Mouse (Mus musculus): ENCODE measurements around the gene Gm9844. TPM values are rescaled to one million over a fixed set of nuclear protein-coding genes. Genes with fewer than 3 reads are reported as not detected.

The Gm9844 gene
- total and polyA plus RNA-seq, 2 experiments from 2014 or later, result 0.65 to 6.7 TPM

- no peak for DNase-seq (ENCODE audit: low spot score)
- no peak within 1 kb of the TSS for H3K9ac ChIP-seq (replicated peaks; ENCODE audit: low read depth, low read length)
- no peaks in the 10 kb centered on the region for H3K36me3 ChIP-seq (replicated peaks; ENCODE audit: control insufficient read depth, insufficient read depth, low read length)
- H3K4me1 ChIP-seq (ENCODE audit: control insufficient read depth, insufficient read depth), result no peaks in the 10 kb centered on the region
- peaks cover 13% of the 10 kb centered on the region; the same call in 1 of the 2 replicates for H3K27me3 ChIP-seq (ENCODE audit: control insufficient read depth, insufficient read depth, low read length)
- H3K9me3 ChIP-seq (replicated peaks; ENCODE audit: control insufficient read depth, low read length), result no peaks in the 10 kb centered on the region
- no peak for ATAC-seq (ENCODE audit: insufficient read depth, low read depth)
- no peak within 1 kb of the TSS for H3K27ac ChIP-seq (ENCODE audit: low read depth)
- H3K4me2 ChIP-seq (ENCODE audit: low read depth, low read length), result no peak within 1 kb of the TSS
- TF ChIP-seq EP300 (IDR thresholded peaks at IDR 0.05; ENCODE audit: low read depth), result no peak
- WGBS, result 45% methylated on average over 41 of the region's 41 CpGs
- H3K4me3 ChIP-seq (ENCODE audit: low read depth, low read length), result no peak within 1 kb of the TSS
Measured at GRCm38 (mm10) chr7:24869532-24870165, 7.6 kb downstream of the Gm9844 start, which contains the start of the genes Lypd4 and Dmrtc2. Lypd4 (minus strand) TSS chr7:24869941. Dmrtc2 (plus strand) TSS chr7:24870057.

- ATAC-seq (ENCODE audit: insufficient read depth, low read depth), result no peak
- 77% methylated on average over 3 of the region's 3 CpGs for WGBS
- no peak overlapping the region for H3K9ac ChIP-seq (replicated peaks; ENCODE audit: low read depth, low read length)
- H3K4me2 ChIP-seq (ENCODE audit: low read depth, low read length), result no peak overlapping the region
- no peak overlapping the region for H3K4me3 ChIP-seq (ENCODE audit: low read depth, low read length)
- no peaks in the 10 kb centered on the region for H3K27me3 ChIP-seq (ENCODE audit: control insufficient read depth, insufficient read depth, low read length)
- no peak for DNase-seq (ENCODE audit: low spot score)
- no peaks in the 10 kb centered on the region for H3K9me3 ChIP-seq (replicated peaks; ENCODE audit: control insufficient read depth, low read length)
- TF ChIP-seq CTCF (IDR thresholded peaks at IDR 0.05; ENCODE audit: low read depth), result no peak
- no peak for TF ChIP-seq EP300 (IDR thresholded peaks at IDR 0.05; ENCODE audit: low read depth)
- no peaks in the 10 kb centered on the region for H3K4me1 ChIP-seq (ENCODE audit: control insufficient read depth, insufficient read depth)
- H3K27ac ChIP-seq (ENCODE audit: low read depth), result no peak overlapping the region
- no peaks in the 10 kb centered on the region for H3K36me3 ChIP-seq (replicated peaks; ENCODE audit: control insufficient read depth, insufficient read depth, low read length)
Measured at GRCm38 (mm10) chr7:24877588-24877987, 15.6 kb downstream of the Gm9844 start.

- no peak for TF ChIP-seq EP300 (IDR thresholded peaks at IDR 0.05; ENCODE audit: low read depth)
- Histone ChIP-seq H3K9me3 (replicated peaks; ENCODE audit: control insufficient read depth, low read length) (no peaks in the 10 kb centered on the region), H3K4me2 (ENCODE audit: low read depth, low read length) (no peak overlapping the region), H3K4me3 (ENCODE audit: low read depth, low read length) (no peak overlapping the region), H3K9ac (replicated peaks; ENCODE audit: low read depth, low read length) (no peak overlapping the region), H3K4me1 (ENCODE audit: control insufficient read depth, insufficient read depth) (no peaks in the 10 kb centered on the region), H3K27ac (ENCODE audit: low read depth) (no peak overlapping the region), H3K27me3 (ENCODE audit: control insufficient read depth, insufficient read depth, low read length) (no peaks in the 10 kb centered on the region), H3K36me3 (replicated peaks; ENCODE audit: control insufficient read depth, insufficient read depth, low read length) (no peaks in the 10 kb centered on the region)
- DNase-seq (ENCODE audit: low spot score) (no peak), ATAC-seq (ENCODE audit: insufficient read depth, low read depth) (no peak)
- WGBS, result 36% methylated on average over 2 of the region's 2 CpGs
Measured at GRCm38 (mm10) chr7:24879620-24880019, 17.6 kb downstream of the Gm9844 start.

- WGBS, result 87% methylated on average over 9 of the region's 9 CpGs
- no peak for DNase-seq (ENCODE audit: low spot score)
- peaks cover 17% of the 10 kb centered on the region for H3K36me3 ChIP-seq (replicated peaks; ENCODE audit: control insufficient read depth, insufficient read depth, low read length)
- H3K27ac ChIP-seq (ENCODE audit: low read depth), result no peak overlapping the region
- ATAC-seq (ENCODE audit: insufficient read depth, low read depth), result no peak
- H3K4me2 ChIP-seq (ENCODE audit: low read depth, low read length), result no peak overlapping the region
- H3K4me3 ChIP-seq (ENCODE audit: low read depth, low read length), result no peak overlapping the region
- H3K9me3 ChIP-seq (replicated peaks; ENCODE audit: control insufficient read depth, low read length), result no peaks in the 10 kb centered on the region
- H3K27me3 ChIP-seq (ENCODE audit: control insufficient read depth, insufficient read depth, low read length), result no peaks in the 10 kb centered on the region
- TF ChIP-seq EP300 (IDR thresholded peaks at IDR 0.05; ENCODE audit: low read depth) (no peak), CTCF (IDR thresholded peaks at IDR 0.05; ENCODE audit: low read depth) (no peak)
- no peak overlapping the region for H3K9ac ChIP-seq (replicated peaks; ENCODE audit: low read depth, low read length)
- peaks cover 16% of the 10 kb centered on the region for H3K4me1 ChIP-seq (ENCODE audit: control insufficient read depth, insufficient read depth)
Measured at GRCm38 (mm10) chr7:24882416-24883199, 20.6 kb downstream of the Gm9844 start.

- TF ChIP-seq EP300 (IDR thresholded peaks at IDR 0.05; ENCODE audit: low read depth) (peak; percentile 99), CTCF (IDR thresholded peaks at IDR 0.05; ENCODE audit: low read depth) (peak; percentile 62)
- peaks cover 31% of the 10 kb centered on the region for H3K36me3 ChIP-seq (replicated peaks; ENCODE audit: control insufficient read depth, insufficient read depth, low read length)
- peak within 1 kb of the TSS; percentile 91 for H3K4me3 ChIP-seq (ENCODE audit: low read depth, low read length)
- peak; percentile 100 for DNase-seq (ENCODE audit: low spot score)
- H3K27me3 ChIP-seq (ENCODE audit: control insufficient read depth, insufficient read depth, low read length), result no peaks in the 10 kb centered on the region
- WGBS, result under 1% methylated on average over 57 of the region's 57 CpGs
- ATAC-seq (ENCODE audit: insufficient read depth, low read depth), result peak; percentile 92
- H3K4me2 ChIP-seq (ENCODE audit: low read depth, low read length), result peak within 1 kb of the TSS; percentile 67
- no peaks in the 10 kb centered on the region for H3K9me3 ChIP-seq (replicated peaks; ENCODE audit: control insufficient read depth, low read length)
- H3K9ac ChIP-seq (replicated peaks; ENCODE audit: low read depth, low read length), result peak within 1 kb of the TSS; percentile 99
- H3K4me1 ChIP-seq (ENCODE audit: control insufficient read depth, insufficient read depth), result peaks cover 16% of the 10 kb centered on the region
- peak within 1 kb of the TSS; percentile 92 for H3K27ac ChIP-seq (ENCODE audit: low read depth)
Measured at GRCm38 (mm10) chr7:24883896-24884692, 22.1 kb downstream of the Gm9844 start, which contains the start of gene Rps19. Rps19 (plus strand) TSS chr7:24884371.

Measured in heart, postnatal 0 days (tissue).